Mouse (Mus musculus) megakaryocyte, embryonic 14.5 days (primary cell): ENCODE measurements around the gene Gm37240.

Experiments
- FLI1 ChIP-seq: IDR thresholded peaks from 2 replicates; pipeline ENCODE4 v1.6.1; 2012; ENCODE audit warnings: low read length, inconsistent platforms, mixed read lengths
- GATA1 ChIP-seq: IDR thresholded peaks from 3 replicates; pipeline ENCODE4 v1.6.1; 2012; ENCODE audit warnings: mixed read lengths, low read length, inconsistent platforms, borderline replicate concordance

GRCm38 (mm10) chr3:85518668-85519067, 368.6 kb downstream of the Gm37240 start:
- TF ChIP-seq GATA1 = no peak
- TF ChIP-seq FLI1 = no peak
